Mouse (Mus musculus) forebrain, embryonic 11.5 days (tissue): ENCODE measurements around the gene Wdr34. TPM values are rescaled to one million over a fixed set of nuclear protein-coding genes. Genes with fewer than 3 reads are reported as not detected.
A peak's percentile ranks its signal among the peaks of the same experiment; 100 is the strongest.

Source experiments
- ATAC-seq: fragments of 200-750 bp; cut with Nextera tagmentation; replicated peaks from 2 replicates; pipeline ENCODE4 v1.8.0; 2017; ENCODE audit warnings: moderate TSS enrichment; ENCODE audit not compliant: low FRiP score
- DNase-seq: peaks from one replicate; pipeline ENCODE4 v3.0.0-alpha.2; 2017; ENCODE audit warnings: low spot score
- H3K27ac ChIP-seq: fragments of 300-500 bp; sonication (generic); 2 replicates; pipeline ENCODE4 v1.5.1; 2014; ENCODE audit warnings: low read depth, low read length
- H3K27me3 ChIP-seq: fragments of 300-500 bp; sonication (generic); 2 replicates; pipeline ENCODE4 v1.6.1; 2014; ENCODE audit warnings: mild to moderate bottlenecking, low read length, mixed read lengths; ENCODE audit not compliant: control insufficient read depth, insufficient read depth
- H3K36me3 ChIP-seq: fragments of 300-500 bp; sonication (generic); 2 replicates; pipeline ENCODE4 v1.6.1; 2014; ENCODE audit warnings: mild to moderate bottlenecking, low read length, moderate library complexity, mixed read lengths; ENCODE audit not compliant: control insufficient read depth, insufficient read depth
- H3K4me1 ChIP-seq: fragments of 300-500 bp; sonication (generic); replicated peaks from 2 replicates; pipeline ENCODE4 v1.6.1; 2014; ENCODE audit warnings: low read length, mixed read lengths; ENCODE audit not compliant: control insufficient read depth, insufficient read depth
- H3K4me2 ChIP-seq: fragments of 300-500 bp; sonication (generic); 2 replicates; pipeline ENCODE4 v1.6.1; 2014; ENCODE audit warnings: low read depth, mild to moderate bottlenecking, low read length, moderate library complexity, mixed read lengths; ENCODE audit not compliant: severe bottlenecking
- H3K4me3 ChIP-seq: fragments of 300-500 bp; sonication (generic); 2 replicates; pipeline ENCODE4 v1.5.1; 2014; ENCODE audit warnings: low read depth, low read length
- H3K9ac ChIP-seq: fragments of 300-500 bp; sonication (generic); 2 replicates; pipeline ENCODE4 v1.6.1; 2014; ENCODE audit warnings: low read length
- H3K9me3 ChIP-seq: fragments of 300-500 bp; sonication (generic); 2 replicates; pipeline ENCODE4 v1.6.1; 2016; ENCODE audit warnings: low read length, mixed read lengths; ENCODE audit not compliant: control insufficient read depth
- whole genome bisulfite sequencing: fragments of 180-500 bp; shearing (Covaris S2); extraction: QIAGEN DNeasy Blood & Tissue Kit; methylation state at CpG from one replicate; pipeline ENCODE4 v1.1.7; 2014; 5-methylcytosine and 5-hydroxymethylcytosine counted together
- polyA plus RNA-seq: library from polyadenylated mRNA; unstranded; fragments of >200 nt; fragmentation: Nextera tagmentation; extraction: Ambion mirVana; gene quantifications from 2 replicates; pipeline ENCODE4 v1.2.1, GENCODE M21; 2014

The Wdr34 gene
- polyA plus RNA-seq, 1 experiment from 2014 or later, result 35.9 TPM

- Histone ChIP-seq H3K9me3 (no peaks in the 10 kb centered on the region), H3K9ac (no peak overlapping the region), H3K27me3 (no peaks in the 10 kb centered on the region), H3K27ac (no peak overlapping the region), H3K4me3 (no peak overlapping the region), H3K36me3 (no peaks in the 10 kb centered on the region), H3K4me1 (no peaks in the 10 kb centered on the region), H3K4me2 (no peak overlapping the region)
- no peak for ATAC-seq
- no peak for DNase-seq
- WGBS, result 91% methylated on average over 3 of the region's 3 CpGs
These were observed 1.1 kb upstream of the Wdr34 start for GRCm38 (mm10) chr2:30049831-30050230.

- DNase-seq (no peak), ATAC-seq (no peak)
- Histone ChIP-seq H3K27me3 (no peaks in the 10 kb centered on the region), H3K36me3 (no peaks in the 10 kb centered on the region), H3K9me3 (no peaks in the 10 kb centered on the region), H3K9ac (peak overlapping the region; percentile 72), H3K4me2 (peak overlapping the region; percentile 68), H3K4me1 (no peaks in the 10 kb centered on the region), H3K4me3 (peak overlapping the region; percentile 54), H3K27ac (peak overlapping the region; percentile 86; the same call in 1 of the 2 replicates)
- 67% methylated on average over 11 of the region's 11 CpGs for WGBS
These were observed 580 bp downstream of the Wdr34 start for GRCm38 (mm10) chr2:30048101-30048501.

- Histone ChIP-seq H3K9ac (no peak overlapping the region), H3K4me1 (no peaks in the 10 kb centered on the region), H3K4me2 (no peak overlapping the region), H3K9me3 (no peaks in the 10 kb centered on the region), H3K27ac (no peak overlapping the region), H3K36me3 (no peaks in the 10 kb centered on the region), H3K27me3 (no peaks in the 10 kb centered on the region), H3K4me3 (no peak overlapping the region)
- 96% methylated on average over 6 of the region's 6 CpGs for WGBS
- DNase-seq (no peak), ATAC-seq (no peak)
These were observed 1.6 kb downstream of the Wdr34 start for GRCm38 (mm10) chr2:30047127-30047526.

GRCm38 (mm10) chr2:30044550-30044949 is 4.1 kb downstream of the Wdr34 start:
- Histone ChIP-seq H3K27me3 (no peaks in the 10 kb centered on the region), H3K9me3 (no peaks in the 10 kb centered on the region), H3K4me2 (no peak overlapping the region), H3K4me1 (no peaks in the 10 kb centered on the region), H3K9ac (no peak overlapping the region), H3K4me3 (no peak overlapping the region), H3K27ac (no peak overlapping the region), H3K36me3 (no peaks in the 10 kb centered on the region)
- DNase-seq, result no peak
- WGBS, result 78% methylated on average over 5 of the region's 5 CpGs
- ATAC-seq, result no peak

- H3K27ac ChIP-seq, result no peak overlapping the region
- DNase-seq, result peak; percentile 91
- H3K9me3 ChIP-seq, result no peaks in the 10 kb centered on the region
- no peak overlapping the region for H3K4me2 ChIP-seq
- no peaks in the 10 kb centered on the region for H3K27me3 ChIP-seq
- ATAC-seq, result peak; percentile 42; the same call in 1 of the 2 replicates
- H3K4me3 ChIP-seq, result no peak overlapping the region
- H3K4me1 ChIP-seq, result no peaks in the 10 kb centered on the region
- H3K36me3 ChIP-seq, result no peaks in the 10 kb centered on the region
- no peak overlapping the region for H3K9ac ChIP-seq
- WGBS, result 7% methylated on average over 4 of the region's 4 CpGs
These were observed 6.2 kb downstream of the Wdr34 start for GRCm38 (mm10) chr2:30042445-30042844.

GRCm38 (mm10) chr2:30039687-30040086 is 9.0 kb downstream of the Wdr34 start:
- H3K27me3 ChIP-seq, result no peaks in the 10 kb centered on the region

GRCm38 (mm10) chr2:30038370-30038769 is 10.3 kb downstream of the Wdr34 start:
- Histone ChIP-seq H3K4me3 (no peak overlapping the region), H3K4me1 (no peaks in the 10 kb centered on the region), H3K27me3 (no peaks in the 10 kb centered on the region), H3K27ac (no peak overlapping the region), H3K4me2 (no peak overlapping the region), H3K9me3 (no peaks in the 10 kb centered on the region), H3K36me3 (no peaks in the 10 kb centered on the region), H3K9ac (no peak overlapping the region)
- ATAC-seq (no peak), DNase-seq (no peak)
- WGBS, result 92% methylated on average over 10 of the region's 10 CpGs

More at GRCm38 (mm10) chr2:30039687-30040086, 9.0 kb downstream of the Wdr34 start:
- no peaks in the 10 kb centered on the region for H3K36me3 ChIP-seq
- H3K4me3 ChIP-seq, result no peak overlapping the region
- H3K9ac ChIP-seq, result no peak overlapping the region
- DNase-seq (no peak), ATAC-seq (no peak)
- no peak overlapping the region for H3K27ac ChIP-seq
- no peaks in the 10 kb centered on the region for H3K9me3 ChIP-seq
- H3K4me2 ChIP-seq, result no peak overlapping the region
- H3K4me1 ChIP-seq, result no peaks in the 10 kb centered on the region

- H3K27ac ChIP-seq, result no peak overlapping the region
- 87% methylated on average over 2 of the region's 2 CpGs for WGBS
- no peak overlapping the region for H3K4me2 ChIP-seq
- H3K36me3 ChIP-seq, result no peaks in the 10 kb centered on the region
- no peak overlapping the region for H3K9ac ChIP-seq
- no peaks in the 10 kb centered on the region for H3K27me3 ChIP-seq
- H3K4me1 ChIP-seq, result no peaks in the 10 kb centered on the region
- no peak overlapping the region for H3K4me3 ChIP-seq
- ATAC-seq, result no peak
- DNase-seq, result no peak
- H3K9me3 ChIP-seq, result no peaks in the 10 kb centered on the region
These were observed 10.9 kb downstream of the Wdr34 start for GRCm38 (mm10) chr2:30037762-30038161.

- no peaks in the 10 kb centered on the region for H3K4me1 ChIP-seq
- ATAC-seq, result no peak
These were observed 15.7 kb downstream of the Wdr34 start for GRCm38 (mm10) chr2:30032957-30033356.

More at GRCm38 (mm10) chr2:30032957-30033356, 15.7 kb downstream of the Wdr34 start:
- Histone ChIP-seq H3K4me3 (no peak overlapping the region), H3K36me3 (peaks cover 12% of the 10 kb centered on the region), H3K27me3 (no peaks in the 10 kb centered on the region), H3K9ac (no peak overlapping the region), H3K4me2 (no peak overlapping the region), H3K27ac (no peak overlapping the region), H3K9me3 (no peaks in the 10 kb centered on the region)
- WGBS, result 80% methylated on average over 6 of the region's 6 CpGs
- no peak for DNase-seq
